Mouse (Mus musculus): Measurements from ENCODE around the gene Mob3a.
A peak's percentile ranks its signal among the peaks of the same experiment; 100 is the strongest.
"Not testable (repeated sequence)": the region's sequence is repeated elsewhere in the genome, so short reads cannot be mapped to it uniquely, and the experiment has no call there.

The Mob3a gene

GRCm38 (mm10) chr10:80659213-80659612 is 42.6 kb downstream of the Mob3a start:
- peak; percentile 82 to 93 for DNase-seq

- no peak for DNase-seq
Measured at GRCm38 (mm10) chr10:80658841-80659202, 43.0 kb downstream of the Mob3a start.

- no peak for DNase-seq
Measured at GRCm38 (mm10) chr10:80658194-80658840, 43.5 kb downstream of the Mob3a start.

DNA sequence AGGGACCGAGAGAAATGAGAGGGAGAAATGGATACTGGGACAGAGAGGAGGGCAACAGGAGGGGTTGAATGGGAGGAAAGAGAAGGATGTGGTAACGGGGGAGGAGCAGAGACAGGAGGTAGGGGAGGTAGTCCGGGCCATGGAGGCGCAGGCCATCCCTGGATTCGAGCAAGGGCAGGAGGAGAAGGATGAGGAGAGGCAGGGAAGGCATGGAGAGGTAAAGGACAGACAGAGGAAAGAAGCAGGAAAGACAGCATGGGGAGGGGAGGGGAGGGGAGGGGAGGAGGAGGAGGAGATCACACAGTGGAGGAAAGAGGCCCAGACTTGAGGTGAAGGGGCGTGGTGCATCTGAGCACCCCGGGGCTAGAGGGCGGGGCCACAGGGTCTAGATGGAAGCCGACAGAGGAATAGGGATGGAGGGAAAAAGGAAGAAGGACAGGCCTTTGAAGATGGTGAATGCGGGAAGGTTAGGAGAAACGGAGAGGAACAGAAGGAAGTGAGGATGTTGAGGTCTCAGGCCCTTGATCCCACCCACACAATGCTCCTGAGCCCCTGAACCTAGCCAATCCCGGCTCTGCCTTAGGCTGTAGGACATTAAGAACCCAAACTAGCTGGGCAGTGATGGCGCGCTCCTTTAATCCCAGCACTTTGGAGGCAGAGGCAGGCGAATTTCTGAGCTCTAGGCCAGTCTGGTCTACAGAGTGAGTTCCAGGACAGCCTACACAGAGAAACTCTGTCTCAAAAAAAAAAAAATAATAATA is 44.7 kb downstream of the Mob3a start, which contains the start of gene Btbd2:
Gene Btbd2, minus strand, starts transcription at position 209 of the 761 bp plus-strand sequence.
- peak in 1 of 2 experiments; percentile 70 for DNase-seq

GRCm38 (mm10) chr10:80656130-80656862 is 45.5 kb downstream of the Mob3a start:
- DNase-seq = peak; percentile 99

DNA sequence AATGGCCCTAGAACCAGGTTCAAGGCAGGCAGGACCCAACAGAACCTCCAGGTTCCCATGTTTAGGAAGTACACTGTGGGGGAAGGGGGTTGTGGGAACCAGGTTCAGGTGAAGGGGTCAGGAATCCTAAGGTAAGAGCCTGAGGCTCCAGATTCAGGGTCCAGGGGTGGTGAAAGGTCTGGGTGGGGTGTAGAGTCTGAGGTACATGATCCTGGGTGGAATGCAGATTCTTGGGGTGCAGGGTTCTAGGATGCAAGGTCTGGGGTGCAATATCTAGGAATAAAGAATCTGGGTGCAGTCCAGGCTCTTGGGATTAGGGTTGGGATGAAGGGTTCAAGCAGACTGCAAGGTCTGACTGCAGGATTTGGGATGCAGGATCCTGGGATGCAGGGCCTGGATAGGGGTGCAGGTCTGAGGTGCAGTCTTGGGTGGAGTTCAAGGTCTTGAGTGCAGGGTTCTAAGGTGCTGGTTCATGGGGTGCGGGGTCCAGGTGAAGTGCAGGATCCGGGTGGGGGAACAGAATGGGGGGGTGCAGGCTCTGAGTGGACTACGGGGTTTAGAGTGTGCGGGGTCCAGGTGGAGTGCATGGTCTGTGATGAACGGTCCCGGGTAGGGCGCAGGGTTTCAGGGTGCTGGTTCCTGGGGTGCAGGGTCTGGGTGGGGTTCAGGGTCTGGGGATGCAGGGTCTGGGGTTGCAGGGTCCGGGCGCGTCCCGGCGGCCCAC is 46.2 kb downstream of the Mob3a start:
- DNase-seq = no peak

GRCm38 (mm10) chr10:80654866-80655265 is 46.9 kb downstream of the Mob3a start:
- no peak for DNase-seq

- DNase-seq = no peak
Measured at GRCm38 (mm10) chr10:80653156-80653720, 48.5 kb downstream of the Mob3a start.

DNA sequence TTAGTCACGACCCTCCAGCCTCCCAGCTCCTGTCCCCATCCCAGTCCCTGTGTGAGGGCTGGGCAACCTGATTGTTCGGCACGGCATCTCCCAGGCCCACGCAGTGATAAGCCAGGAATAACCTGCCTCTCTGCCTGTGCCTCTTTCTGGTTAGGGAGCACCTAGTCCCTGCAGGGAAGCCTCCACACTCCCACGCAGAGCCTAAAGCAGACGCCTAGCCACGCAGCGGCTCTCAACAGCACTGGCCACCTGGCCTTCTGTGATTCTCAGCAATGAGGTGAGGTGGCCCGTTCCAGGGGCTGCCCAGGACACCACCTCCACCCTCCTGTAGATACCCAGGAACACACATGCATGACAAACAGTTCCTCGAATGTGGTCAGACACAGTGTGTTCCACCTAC is 51.4 kb downstream of the Mob3a start:
- no peak for DNase-seq

- not testable (repeated sequence) for DNase-seq
Measured at GRCm38 (mm10) chr10:80649910-80650309, 51.9 kb downstream of the Mob3a start.

GRCm38 (mm10) chr10:80646936-80647335 is 54.8 kb downstream of the Mob3a start:
- peak in 1 of 2 experiments; percentile 48 for DNase-seq

GRCm38 (mm10) chr10:80635345-80635744 is 66.4 kb downstream of the Mob3a start:
- peak; percentile 70 for DNase-seq

Measured in kidney, postnatal 36 days (tissue).